Mouse (Mus musculus): Measurements from ENCODE around the gene Trio.

GRCm38 (mm10) chr15:27761416-27761815 is 264.2 kb downstream of the Trio start:
- TF ChIP-seq CTCF (IDR thresholded peaks at IDR 0.05; ENCODE audit: low read depth, low read length) (no peak), POLR2A (IDR thresholded peaks at IDR 0.05; ENCODE audit: borderline replicate concordance, low read depth, low read length) (no peak)
